Mouse (Mus musculus) embryonic facial prominence, embryonic 15.5 days (tissue): ENCODE measurements at regions not wholly inside any gene's neighbourhood (a gene's known extent, or its start where the extent isn't known, plus 50 kb on each side); places are given as distances from the start of the nearest gene placed in this dataset.

ENCODE experiments used
- ATAC-seq: fragments of 200-750 bp; cut with Nextera tagmentation; 2 replicates; pipeline ENCODE4 v1.8.0; 2017; ENCODE audit warnings: low read depth, moderate TSS enrichment; ENCODE audit not compliant: insufficient number of reproducible peaks, low FRiP score, low TSS enrichment
- H3K27ac ChIP-seq: fragments of 300-500 bp; sonication (generic); replicated peaks from 2 replicates; pipeline ENCODE4 v1.5.1; 2015; ENCODE audit warnings: mild to moderate bottlenecking, inconsistent platforms
- H3K27me3 ChIP-seq: fragments of 300-500 bp; sonication (generic); 2 replicates; pipeline ENCODE4 v1.6.1; 2015; ENCODE audit warnings: inconsistent platforms
- H3K36me3 ChIP-seq: fragments of 300-500 bp; sonication (generic); 2 replicates; pipeline ENCODE4 v1.6.1; 2015; ENCODE audit warnings: mild to moderate bottlenecking, inconsistent platforms
- H3K4me1 ChIP-seq: fragments of 300-500 bp; sonication (generic); 2 replicates; pipeline ENCODE4 v1.6.1; 2015; ENCODE audit warnings: inconsistent platforms
- H3K4me2 ChIP-seq: fragments of 300-500 bp; sonication (generic); replicated peaks from 2 replicates; pipeline ENCODE4 v1.6.1; 2015; ENCODE audit warnings: mild to moderate bottlenecking, inconsistent platforms
- H3K4me3 ChIP-seq: fragments of 300-500 bp; sonication (generic); replicated peaks from 2 replicates; pipeline ENCODE4 v1.5.1; 2015; ENCODE audit warnings: mild to moderate bottlenecking, inconsistent platforms
- H3K9ac ChIP-seq: fragments of 300-500 bp; sonication (generic); 2 replicates; pipeline ENCODE4 v1.6.1; 2015; ENCODE audit warnings: inconsistent platforms
- H3K9me3 ChIP-seq: fragments of 300-500 bp; sonication (generic); replicated peaks from 2 replicates; pipeline ENCODE4 v1.6.1; 2016; ENCODE audit warnings: inconsistent platforms
- WGBS: fragments of 180-500 bp; shearing (Covaris S2); methylation state at CpG from one replicate; pipeline ENCODE4 v1.1.7; 2015; 5-methylcytosine and 5-hydroxymethylcytosine counted together

GRCm38 (mm10) chr14:9492228-9492627, 826.2 kb upstream of the 4930452B06Rik start:
- ATAC-seq = no peak
- 64% methylated on average over 2 of the region's 2 CpGs for WGBS
- Histone ChIP-seq H3K27me3 (0 out of 2 replicates have a peak, but pooled peaks cover 3% of the 10 kb centered on the region), H3K9ac (no peak overlapping the region), H3K4me1 (no peaks in the 10 kb centered on the region), H3K4me2 (no peak overlapping the region), H3K27ac (no peak overlapping the region), H3K9me3 (no peaks in the 10 kb centered on the region), H3K4me3 (no peak overlapping the region), H3K36me3 (no peaks in the 10 kb centered on the region)

GRCm38 (mm10) chr14:9488585-9488984, 822.5 kb upstream of the 4930452B06Rik start:
- no peak overlapping the region for H3K4me3 ChIP-seq
- H3K4me1 ChIP-seq = no peaks in the 10 kb centered on the region
- H3K9ac ChIP-seq = no peak overlapping the region
- WGBS = 20% methylated on average over 1 of the region's 1 CpGs
- H3K36me3 ChIP-seq = no peaks in the 10 kb centered on the region
- no peak overlapping the region for H3K27ac ChIP-seq
- H3K27me3 ChIP-seq = 0 out of 2 replicates have a peak, but pooled peaks cover 3% of the 10 kb centered on the region
- ATAC-seq = no peak
- no peaks in the 10 kb centered on the region for H3K9me3 ChIP-seq
- H3K4me2 ChIP-seq = no peak overlapping the region

DNA sequence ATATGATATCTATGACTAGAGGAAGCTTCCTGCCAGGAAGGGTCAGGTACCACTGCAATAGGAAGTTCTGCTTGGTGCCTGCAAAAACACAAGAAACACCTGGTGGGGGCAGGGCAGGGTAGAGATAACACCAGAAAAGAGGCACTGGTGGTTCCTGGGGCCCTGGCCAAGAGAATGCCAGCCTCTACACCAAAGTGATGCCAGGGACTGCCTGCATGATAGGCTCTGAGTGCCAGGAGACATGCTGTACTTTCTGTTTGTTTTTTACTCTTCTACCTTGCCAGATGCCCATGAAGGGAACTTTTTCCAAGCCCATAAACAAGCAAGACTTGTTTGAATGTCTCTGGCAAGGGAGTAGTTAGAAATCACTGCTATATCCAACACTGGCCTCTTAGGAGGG, 812.9 kb upstream of the 4930452B06Rik start:
- H3K27me3 ChIP-seq = no peaks in the 10 kb centered on the region
- H3K9me3 ChIP-seq = no peaks in the 10 kb centered on the region
- H3K4me3 ChIP-seq = no peak overlapping the region
- H3K27ac ChIP-seq = no peak overlapping the region
- no peak for ATAC-seq
- H3K4me2 ChIP-seq = no peak overlapping the region
- no peak overlapping the region for H3K9ac ChIP-seq
- no peaks in the 10 kb centered on the region for H3K4me1 ChIP-seq
- no peaks in the 10 kb centered on the region for H3K36me3 ChIP-seq

DNA sequence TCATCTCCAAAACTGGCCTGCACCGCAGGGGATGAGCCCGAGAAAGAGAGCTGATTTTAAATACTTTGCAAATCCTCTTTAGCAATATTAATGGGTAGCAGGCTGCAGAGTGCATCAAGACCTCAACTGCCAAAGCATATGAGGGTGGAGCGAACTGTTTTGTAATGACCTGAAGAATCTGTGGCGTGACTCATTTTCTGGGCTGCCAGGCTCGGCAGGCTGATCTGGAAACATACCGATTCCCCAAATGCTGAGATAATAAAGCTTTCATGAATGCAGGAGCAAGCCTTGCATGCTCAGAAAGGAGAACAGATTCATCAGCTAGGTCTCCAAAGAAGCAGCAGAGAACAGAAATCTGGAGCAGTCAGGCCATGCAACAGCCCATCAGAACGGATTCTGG, 809.1 kb upstream of the 4930452B06Rik start:
- no peak overlapping the region for H3K4me3 ChIP-seq
- H3K27ac ChIP-seq = no peak overlapping the region
- H3K4me1 ChIP-seq = no peaks in the 10 kb centered on the region
- 55% methylated on average over 7 of the region's 7 CpGs for WGBS
- H3K27me3 ChIP-seq = no peaks in the 10 kb centered on the region
- H3K4me2 ChIP-seq = no peak overlapping the region
- H3K9ac ChIP-seq = no peak overlapping the region
- no peak for ATAC-seq
- no peaks in the 10 kb centered on the region for H3K36me3 ChIP-seq
- no peaks in the 10 kb centered on the region for H3K9me3 ChIP-seq

- no peaks in the 10 kb centered on the region for H3K36me3 ChIP-seq
- H3K4me3 ChIP-seq = no peak overlapping the region
- no peak overlapping the region for H3K27ac ChIP-seq
- no peak for ATAC-seq
- no peaks in the 10 kb centered on the region for H3K4me1 ChIP-seq
- no peaks in the 10 kb centered on the region for H3K27me3 ChIP-seq
- H3K9ac ChIP-seq = no peak overlapping the region
- H3K9me3 ChIP-seq = no peaks in the 10 kb centered on the region
- no peak overlapping the region for H3K4me2 ChIP-seq
Measured at GRCm38 (mm10) chr14:9469686-9470085, 803.6 kb upstream of the 4930452B06Rik start.

DNA sequence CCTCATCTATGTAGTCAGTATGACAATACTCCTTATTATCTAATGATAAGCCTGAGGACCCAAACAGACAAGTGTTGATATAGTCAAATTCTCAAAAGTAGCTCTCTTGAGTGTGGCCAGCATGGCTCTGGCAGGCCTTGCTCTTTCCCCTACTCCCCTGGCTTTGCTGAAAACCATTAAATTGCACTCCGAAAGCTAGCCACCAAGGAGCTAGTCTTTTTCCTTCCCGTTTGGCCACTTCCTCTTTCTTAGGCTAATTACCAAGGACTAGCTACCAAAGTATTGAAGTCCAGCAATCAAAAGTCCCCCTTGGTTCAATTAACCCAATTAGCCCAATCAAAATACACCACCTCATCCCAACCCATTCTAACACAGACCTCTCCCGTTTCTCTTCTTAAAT, 802.6 kb upstream of the 4930452B06Rik start:
- 57% methylated on average over 3 of the region's 3 CpGs for WGBS
- Histone ChIP-seq H3K4me3 (no peak overlapping the region), H3K36me3 (no peaks in the 10 kb centered on the region), H3K9me3 (no peaks in the 10 kb centered on the region), H3K4me1 (no peaks in the 10 kb centered on the region), H3K27ac (no peak overlapping the region), H3K9ac (no peak overlapping the region), H3K4me2 (no peak overlapping the region), H3K27me3 (no peaks in the 10 kb centered on the region)
- no peak for ATAC-seq

GRCm38 (mm10) chr14:9467690-9468458, 801.8 kb upstream of the 4930452B06Rik start:
- Histone ChIP-seq H3K4me3 (no peak overlapping the region), H3K9ac (no peak overlapping the region), H3K27me3 (no peaks in the 10 kb centered on the region), H3K9me3 (no peaks in the 10 kb centered on the region), H3K27ac (no peak overlapping the region), H3K4me1 (no peaks in the 10 kb centered on the region), H3K4me2 (no peak overlapping the region), H3K36me3 (no peaks in the 10 kb centered on the region)
- 57% methylated on average over 7 of the region's 7 CpGs for WGBS
- no peak for ATAC-seq

- H3K4me3 ChIP-seq = no peak overlapping the region
- H3K27ac ChIP-seq = no peak overlapping the region
- H3K4me2 ChIP-seq = no peak overlapping the region
- no peaks in the 10 kb centered on the region for H3K36me3 ChIP-seq
- H3K27me3 ChIP-seq = no peaks in the 10 kb centered on the region
- H3K9ac ChIP-seq = no peak overlapping the region
- H3K4me1 ChIP-seq = no peaks in the 10 kb centered on the region
- H3K9me3 ChIP-seq = no peaks in the 10 kb centered on the region
- ATAC-seq = no peak
- 83% methylated on average over 3 of the region's 3 CpGs for WGBS
Measured at GRCm38 (mm10) chr14:9460006-9460405, 794.0 kb upstream of the 4930452B06Rik start.

GRCm38 (mm10) chr14:9458856-9459255, 792.8 kb upstream of the 4930452B06Rik start:
- H3K36me3 ChIP-seq = no peaks in the 10 kb centered on the region
- no peak overlapping the region for H3K27ac ChIP-seq
- no peaks in the 10 kb centered on the region for H3K27me3 ChIP-seq
- WGBS = 60% methylated on average over 2 of the region's 2 CpGs
- no peak for ATAC-seq
- H3K4me1 ChIP-seq = no peaks in the 10 kb centered on the region
- H3K9me3 ChIP-seq = no peaks in the 10 kb centered on the region
- no peak overlapping the region for H3K9ac ChIP-seq
- no peak overlapping the region for H3K4me3 ChIP-seq
- no peak overlapping the region for H3K4me2 ChIP-seq

DNA sequence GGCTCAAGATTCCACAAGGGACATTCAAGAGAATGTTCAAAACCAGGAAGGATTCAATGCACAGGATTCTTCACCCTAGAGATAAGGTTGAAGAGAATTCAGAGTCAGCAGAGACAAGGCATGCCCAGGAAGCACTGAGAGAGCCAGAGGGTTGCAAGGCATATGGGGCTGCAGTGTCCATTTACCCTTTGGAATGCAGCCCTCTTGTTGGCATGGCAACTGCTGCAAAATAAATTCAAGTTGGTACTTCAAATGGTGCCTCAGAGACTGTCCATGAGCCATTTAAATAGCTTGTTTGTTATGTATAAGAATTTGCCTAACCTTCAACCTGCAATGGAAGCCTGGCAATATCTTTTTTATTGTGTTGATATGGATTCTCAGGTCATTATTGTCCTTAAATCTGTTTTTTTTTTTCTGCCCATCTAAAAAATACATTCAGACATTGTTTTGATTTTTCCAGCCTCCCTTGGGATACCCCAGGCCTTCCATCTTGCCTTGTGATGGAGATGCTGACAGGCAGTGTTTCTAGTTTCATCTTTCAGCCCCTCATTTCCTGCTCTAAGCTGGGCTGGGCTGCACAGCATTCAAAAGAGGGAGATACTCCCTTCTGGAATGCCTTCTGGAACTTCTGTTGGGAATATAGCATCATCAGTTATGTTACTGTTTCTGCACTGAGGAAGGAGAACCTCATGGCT, 791.9 kb upstream of the 4930452B06Rik start:
- H3K4me1 ChIP-seq = no peaks in the 10 kb centered on the region
- ATAC-seq = no peak
- H3K27me3 ChIP-seq = no peaks in the 10 kb centered on the region
- no peak overlapping the region for H3K4me3 ChIP-seq
- no peak overlapping the region for H3K4me2 ChIP-seq
- no peaks in the 10 kb centered on the region for H3K9me3 ChIP-seq
- no peak overlapping the region for H3K27ac ChIP-seq
- H3K36me3 ChIP-seq = no peaks in the 10 kb centered on the region
- no peak overlapping the region for H3K9ac ChIP-seq

DNA sequence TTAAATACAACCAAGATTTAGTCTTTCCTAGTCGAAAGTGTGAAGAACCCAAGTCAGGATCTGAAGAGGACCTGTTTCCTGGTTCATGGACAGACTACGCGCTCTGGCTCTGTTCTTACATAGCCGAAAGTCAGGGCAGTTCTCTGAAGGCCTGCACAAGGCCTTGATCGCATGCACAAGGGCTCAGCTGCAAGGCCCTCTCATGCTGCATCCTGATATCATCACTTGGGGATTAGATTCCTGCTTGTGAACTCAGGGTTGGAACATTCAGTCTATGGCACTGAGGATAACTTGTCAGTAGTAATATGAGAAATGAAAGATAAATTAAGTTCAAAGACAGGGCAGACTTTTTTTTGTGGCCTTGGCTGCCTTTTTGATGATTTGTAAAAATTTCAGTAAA, 789.9 kb upstream of the 4930452B06Rik start:
- Histone ChIP-seq H3K9me3 (no peaks in the 10 kb centered on the region), H3K27ac (no peak overlapping the region), H3K36me3 (no peaks in the 10 kb centered on the region), H3K4me1 (no peaks in the 10 kb centered on the region), H3K27me3 (no peaks in the 10 kb centered on the region), H3K9ac (no peak overlapping the region), H3K4me2 (no peak overlapping the region), H3K4me3 (no peak overlapping the region)
- WGBS = 87% methylated on average over 5 of the region's 5 CpGs
- no peak for ATAC-seq

DNA sequence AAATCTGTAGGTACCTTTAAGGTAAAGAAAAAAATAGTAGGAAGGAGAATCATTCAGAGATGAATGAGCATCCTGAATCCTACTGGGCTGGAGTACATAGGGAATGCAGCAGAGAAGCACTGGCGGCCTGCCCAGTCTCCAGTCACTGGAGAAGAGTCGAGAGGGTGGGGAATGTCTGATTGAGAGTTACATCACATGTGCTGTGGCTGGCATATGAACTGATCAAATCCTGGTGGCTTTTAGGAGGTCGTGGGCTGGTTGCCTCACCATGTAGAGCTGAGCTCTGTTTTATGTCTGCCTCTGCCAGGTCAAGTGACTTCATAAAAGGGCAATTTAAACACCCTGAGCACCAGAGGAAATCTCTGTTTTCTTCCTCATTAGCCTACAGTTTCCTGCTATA, 783.9 kb upstream of the 4930452B06Rik start:
- Histone ChIP-seq H3K4me2 (no peak overlapping the region), H3K27ac (no peak overlapping the region), H3K36me3 (no peaks in the 10 kb centered on the region), H3K4me3 (no peak overlapping the region), H3K9me3 (no peaks in the 10 kb centered on the region), H3K9ac (no peak overlapping the region), H3K27me3 (no peaks in the 10 kb centered on the region), H3K4me1 (no peaks in the 10 kb centered on the region)
- 14% methylated on average over 3 of the region's 3 CpGs for WGBS
- ATAC-seq = 0 out of 2 replicates have a peak, but pooled peaks have one; percentile 60
